ENCODE assay signal across 8 mouse cellular contexts in genomic region chr5:145201321-145201991, GRCm38 (mm10). TPM values are rescaled to one million over a fixed set of nuclear protein-coding genes. Genes with fewer than 3 reads are reported as not detected.
DNase-seq lines count a peak whose midpoint lies in the region; ATAC-seq and TF ChIP-seq lines count a peak whose summit lies in the region.

Gene Zkscan14 (minus strand): TSS chr5:145201868.

- WGBS in heart, embryonic 15.5 days = under 1% methylated on average over 37 of the region's 37 CpGs
- WGBS in liver, embryonic 15.5 days (ENCODE audit: insufficient replicate concordance) = 1% methylated on average over 37 of the region's 37 CpGs
- 1% methylated on average over 37 of the region's 37 CpGs for WGBS in neural tube, embryonic 11.5 days
- 1% methylated on average over 37 of the region's 37 CpGs for WGBS in stomach, embryonic 16.5 days

- H3K4me3 ChIP-seq in E14TG2a.4 (replicated peaks; ENCODE audit: low read length) = peak within 1 kb of the TSS; percentile 97
- peak within 1 kb of the TSS; percentile 92 for H3K4me3 ChIP-seq in heart, embryonic 15.5 days
- H3K4me3 ChIP-seq in liver, embryonic 15.5 days (replicated peaks) = peak within 1 kb of the TSS; percentile 94
- H3K4me3 ChIP-seq in neural tube, embryonic 11.5 days (ENCODE audit: low read depth, low read length) = peak within 1 kb of the TSS; percentile 78
- peak within 1 kb of the TSS; percentile 72 for H3K4me3 ChIP-seq in stomach, embryonic 16.5 days (replicated peaks; ENCODE audit: low read length)

- peak within 1 kb of the TSS; percentile 72 for H3K27ac ChIP-seq in heart, embryonic 15.5 days
- peak within 1 kb of the TSS; percentile 87 for H3K27ac ChIP-seq in liver, embryonic 15.5 days (replicated peaks)
- no peak within 1 kb of the TSS for H3K27ac ChIP-seq in neural tube, embryonic 11.5 days (ENCODE audit: low read depth, low read length)
- H3K27ac ChIP-seq in stomach, embryonic 16.5 days (ENCODE audit: low read length) = peak within 1 kb of the TSS; percentile 31

- H3K27me3 ChIP-seq in E14TG2a.4 (ENCODE audit: insufficient read depth, low read length) = no peaks in the 10 kb centered on the region
- no peaks in the 10 kb centered on the region for H3K27me3 ChIP-seq in heart, embryonic 15.5 days
- H3K27me3 ChIP-seq in liver, embryonic 15.5 days = no peaks in the 10 kb centered on the region
- no peaks in the 10 kb centered on the region for H3K27me3 ChIP-seq in neural tube, embryonic 11.5 days (ENCODE audit: control insufficient read depth, insufficient read depth, low read length)
- H3K27me3 ChIP-seq in stomach, embryonic 16.5 days (ENCODE audit: control insufficient read depth, insufficient read depth, low read length) = no peaks in the 10 kb centered on the region

- DNase-seq in c-Kit-negative CD71-positive TER-119-positive erythroid progenitor cells, embryonic 14.5 days (ENCODE audit: low read depth, low spot score) = peak; percentile 81
- DNase-seq in fibroblast of lung, adult 2 months (ENCODE audit: low read depth) = peak; percentile 62
- peak; percentile 83 for DNase-seq in kidney, postnatal 14 days
- DNase-seq in neural tube, embryonic 11.5 days (ENCODE audit: low spot score) = peak; percentile 80

- no peak for ATAC-seq in heart, embryonic 15.5 days (replicated peaks; ENCODE audit: insufficient number of reproducible peaks, insufficient read depth, low FRiP score, low read depth)
- peak; percentile 17 for ATAC-seq in liver, embryonic 15.5 days (ENCODE audit: insufficient read depth)
- 0 out of 2 replicates have a peak, but pooled peaks have one; percentile 8 for ATAC-seq in neural tube, embryonic 11.5 days (ENCODE audit: insufficient read depth, low FRiP score, low TSS enrichment)
- no peak for ATAC-seq in stomach, embryonic 16.5 days (ENCODE audit: insufficient read depth, low FRiP score)

- peaks cover 21% of the 10 kb centered on the region for H3K36me3 ChIP-seq in E14TG2a.4 (ENCODE audit: insufficient read depth, low read length)
- peaks cover 6% of the 10 kb centered on the region; the same call in 1 of the 2 replicates for H3K36me3 ChIP-seq in heart, embryonic 15.5 days
- peaks cover 16% of the 10 kb centered on the region for H3K36me3 ChIP-seq in liver, embryonic 15.5 days (replicated peaks)
- no peaks in the 10 kb centered on the region for H3K36me3 ChIP-seq in neural tube, embryonic 11.5 days (ENCODE audit: control insufficient read depth, insufficient read depth, low read length)
- no peaks in the 10 kb centered on the region for H3K36me3 ChIP-seq in stomach, embryonic 16.5 days (ENCODE audit: control insufficient read depth, insufficient read depth, low read length)

- peak within 1 kb of the TSS; percentile 94 for H3K4me2 ChIP-seq in heart, embryonic 15.5 days
- H3K4me2 ChIP-seq in liver, embryonic 15.5 days = peak within 1 kb of the TSS; percentile 84
- peak within 1 kb of the TSS; percentile 97 for H3K4me2 ChIP-seq in neural tube, embryonic 11.5 days (ENCODE audit: low read depth)
- peak within 1 kb of the TSS; percentile 90 for H3K4me2 ChIP-seq in stomach, embryonic 16.5 days (ENCODE audit: low read depth, low read length)

- TF ChIP-seq CTCF in E14TG2a.4 (conservative IDR thresholded peaks at IDR 0.05; ENCODE audit: low read length) = no peak

- peaks cover 36% of the 10 kb centered on the region for H3K4me1 ChIP-seq in E14TG2a.4 (replicated peaks; ENCODE audit: low read depth, low read length)
- peaks cover 24% of the 10 kb centered on the region for H3K4me1 ChIP-seq in heart, embryonic 15.5 days (replicated peaks)
- H3K4me1 ChIP-seq in liver, embryonic 15.5 days (replicated peaks) = peaks cover 53% of the 10 kb centered on the region
- H3K4me1 ChIP-seq in neural tube, embryonic 11.5 days (ENCODE audit: control insufficient read depth, insufficient read depth, low read length) = peaks cover 15% of the 10 kb centered on the region
- peaks cover 13% of the 10 kb centered on the region for H3K4me1 ChIP-seq in stomach, embryonic 16.5 days (ENCODE audit: control insufficient read depth, insufficient read depth, low read length)

- no peaks in the 10 kb centered on the region for H3K9me3 ChIP-seq in E14TG2a.4 (ENCODE audit: low read length)
- no peaks in the 10 kb centered on the region for H3K9me3 ChIP-seq in heart, embryonic 15.5 days (replicated peaks)
- H3K9me3 ChIP-seq in liver, embryonic 15.5 days (replicated peaks) = no peaks in the 10 kb centered on the region
- H3K9me3 ChIP-seq in neural tube, embryonic 11.5 days (ENCODE audit: control insufficient read depth, low read length) = no peaks in the 10 kb centered on the region
- H3K9me3 ChIP-seq in stomach, embryonic 16.5 days (replicated peaks; ENCODE audit: control insufficient read depth, low read length) = no peaks in the 10 kb centered on the region

- peak within 1 kb of the TSS; percentile 72 for H3K9ac ChIP-seq in heart, embryonic 15.5 days
- peak within 1 kb of the TSS; percentile 88 for H3K9ac ChIP-seq in liver, embryonic 15.5 days
- H3K9ac ChIP-seq in neural tube, embryonic 11.5 days (ENCODE audit: low read length) = peak within 1 kb of the TSS; percentile 67
- H3K9ac ChIP-seq in stomach, embryonic 16.5 days (ENCODE audit: low read length) = peak within 1 kb of the TSS; percentile 77

RNA-seq across cellular contexts. Expression of gene Zkscan14, which starts in this region (rescaled TPM):
- polyA plus RNA-seq in heart, embryonic 15.5 days (2015; fragmentation: Nextera tagmentation; extraction: Ambion mirVana) = 6.0 and 7.4 TPM in 2 replicates
- 8.7 and 8.8 TPM in 2 replicates for polyA plus RNA-seq in liver, embryonic 15.5 days (2015; fragmentation: Nextera tagmentation; extraction: Ambion mirVana)
- 8.8 and 9.5 TPM in 2 replicates for polyA plus RNA-seq in neural tube, embryonic 11.5 days (2014; fragmentation: Nextera tagmentation; extraction: Ambion mirVana)
- polyA plus RNA-seq in stomach, embryonic 16.5 days (2015; fragmentation: Nextera tagmentation; extraction: Ambion mirVana) = 8.5 and 9.3 TPM in 2 replicates

Comparison
In these comparisons a context has a peak if more than half of its experiments do, and no peak if none do; other contexts are left out.
1. ATAC-seq: peak in liver, embryonic 15.5 days (single experiment) and neural tube, embryonic 11.5 days (single experiment); none in heart, embryonic 15.5 days (single experiment) and stomach, embryonic 16.5 days (single experiment).
2. Peak in every context shown above with its lines, with median percentiles within 50 percentile points of each other: H3K4me3 ChIP-seq, DNase-seq, H3K4me2 ChIP-seq and H3K9ac ChIP-seq.